Mouse (Mus musculus): ENCODE measurements around the gene Tubg1. TPM values are rescaled to one million over a fixed set of nuclear protein-coding genes. Genes with fewer than 3 reads are reported as not detected.
A peak's percentile ranks its signal among the peaks of the same experiment; 100 is the strongest.
"Not testable (repeated sequence)": the region's sequence is repeated elsewhere in the genome, so short reads cannot be mapped to it uniquely, and the experiment has no call there.

Tubg1 gene
- total RNA-seq, 2 experiments from 2014 or later, result 22.0 to 30.2 TPM

DNA sequence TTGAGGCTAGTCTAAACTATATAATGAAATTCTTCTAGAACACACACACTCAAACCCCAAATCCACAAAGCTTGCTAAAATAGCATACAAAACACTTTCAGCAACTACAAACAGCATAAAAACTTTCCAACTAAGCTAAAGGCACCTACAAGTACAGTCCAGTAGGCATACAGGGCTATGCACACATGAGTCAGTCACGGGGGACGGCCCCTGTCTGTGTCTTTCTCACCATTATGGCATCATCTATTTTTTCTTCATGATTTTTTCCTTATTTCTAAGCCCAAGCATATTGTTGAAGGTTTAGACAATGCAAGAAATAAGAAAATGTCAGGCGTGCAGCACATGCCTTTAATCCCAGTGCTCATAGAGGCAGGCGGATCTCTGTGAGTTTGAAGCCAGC is 8.6 kb upstream of the Tubg1 start:
- TF ChIP-seq CTCF (IDR thresholded peaks at IDR 0.05), result no peak
- Histone ChIP-seq H3K4me3 (no peak overlapping the region), H3K27ac (no peak overlapping the region)
- intact Hi-C loops (cut with DNase I), result no loop called here
- DNase-seq, result no peak

- intact Hi-C loops (cut with DNase I), result no loop called here
- H3K27ac ChIP-seq, result no peak overlapping the region
- no peak for TF ChIP-seq CTCF (IDR thresholded peaks at IDR 0.05)
- H3K4me3 ChIP-seq, result no peak overlapping the region
- DNase-seq, result no peak
These were observed 7.6 kb upstream of the Tubg1 start for GRCm38 (mm10) chr11:101112186-101112585.

DNA sequence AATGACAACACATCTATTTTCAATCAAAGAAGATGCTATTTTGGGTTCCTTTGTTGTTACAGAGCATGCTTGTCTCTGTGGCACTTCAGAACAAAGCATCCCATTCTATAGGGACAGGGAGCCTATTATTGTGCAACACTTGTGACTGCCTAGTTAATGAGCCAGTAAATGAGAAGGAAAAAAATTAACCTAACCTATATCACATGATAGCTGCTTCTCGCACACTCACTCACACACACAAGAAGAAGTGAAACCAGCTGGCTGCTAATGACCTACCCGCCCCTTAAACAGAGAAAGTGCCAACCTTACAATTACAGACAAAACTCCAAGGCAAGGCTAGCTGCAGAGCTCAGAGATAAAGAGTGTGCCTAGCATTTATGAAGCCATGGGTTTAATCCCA is 4.2 kb upstream of the Tubg1 start:
- no peak overlapping the region for H3K27ac ChIP-seq
- no peak for TF ChIP-seq CTCF (IDR thresholded peaks at IDR 0.05)

DNA sequence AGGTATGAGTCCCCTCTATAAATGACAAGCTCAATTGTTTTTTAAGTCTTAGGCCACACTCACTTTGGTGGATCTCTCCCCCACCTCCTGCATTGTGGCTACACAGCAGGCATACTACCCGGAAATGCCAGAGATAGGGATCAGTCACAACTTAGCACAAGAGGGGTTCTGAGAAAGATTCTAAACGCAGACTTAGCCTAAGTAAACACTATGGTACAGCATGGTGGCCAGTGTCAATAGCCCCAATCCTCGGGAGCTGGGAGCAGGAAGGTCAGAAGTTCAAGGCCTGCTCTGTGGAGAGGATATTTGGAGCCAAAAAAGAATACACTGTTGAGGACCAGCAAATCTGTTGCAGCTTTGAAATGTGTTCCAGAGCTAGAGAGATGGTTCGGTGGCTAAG is 1.6 kb upstream of the Tubg1 start:
- H3K4me3 ChIP-seq, result peak overlapping the region; percentile 99
- DNase-seq, result no peak
- intact Hi-C loops (cut with DNase I), result loop anchor here (2.0 kb wide), 1 partner anchor 55 kb away; no protein-coding TSS in a partner anchor
- H3K27ac ChIP-seq, result peak overlapping the region; percentile 91; the same call in 1 of the 2 replicates
- no peak for TF ChIP-seq CTCF (IDR thresholded peaks at IDR 0.05)

More for the DNA sequence above, 4.2 kb upstream of the Tubg1 start:
- intact Hi-C loops (cut with DNase I), result no loop called here
- no peak for DNase-seq
- no peak overlapping the region for H3K4me3 ChIP-seq

- intact Hi-C loops (cut with DNase I), result loop anchor here (2.0 kb wide), 1 partner anchor 54 kb away; no protein-coding TSS in a partner anchor
- H3K4me3 ChIP-seq, result peak overlapping the region; percentile 99
- no peak for DNase-seq
- peak; percentile 53 for TF ChIP-seq CTCF (IDR thresholded peaks at IDR 0.05)
- H3K27ac ChIP-seq, result peak overlapping the region; percentile 91
These were observed 492 bp upstream of the Tubg1 start for GRCm38 (mm10) chr11:101119131-101119760.

DNA sequence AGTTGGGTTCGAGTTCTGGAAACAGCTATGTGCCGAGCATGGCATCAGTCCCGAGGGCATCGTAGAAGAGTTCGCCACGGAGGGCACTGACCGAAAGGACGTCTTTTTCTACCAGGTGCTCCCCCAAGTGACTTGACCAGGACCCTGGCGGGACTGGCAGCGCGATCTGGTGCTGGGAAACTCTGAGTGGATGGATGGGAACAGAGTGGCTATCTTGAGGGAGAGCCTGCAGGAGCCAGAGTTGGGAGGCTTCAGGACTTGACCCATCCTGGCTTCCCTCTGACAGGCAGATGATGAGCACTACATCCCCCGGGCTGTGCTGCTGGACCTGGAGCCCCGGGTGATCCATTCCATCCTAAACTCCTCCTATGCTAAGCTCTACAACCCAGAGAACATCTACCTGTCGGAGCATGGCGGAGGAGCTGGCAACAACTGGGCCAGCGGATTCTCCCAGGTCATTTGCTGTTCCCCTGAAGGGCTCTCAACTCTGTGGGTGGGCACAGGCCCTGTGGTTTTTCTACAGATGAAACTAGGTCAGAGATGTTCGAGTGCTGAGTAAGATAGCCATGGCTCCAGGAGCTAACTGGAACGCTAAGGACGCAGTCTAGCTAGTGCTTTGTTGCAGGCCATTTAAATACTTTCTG is 929 bp downstream of the Tubg1 start:
- DNase-seq, result no peak
- intact Hi-C loops (cut with DNase I), result no loop called here

GRCm38 (mm10) chr11:101124494-101124893 is 4.8 kb downstream of the Tubg1 start:
- H3K27ac ChIP-seq; H3K4me3 ChIP-seq; intact Hi-C loops (cut with DNase I); DNase-seq: not testable (repeated sequence)

More for the DNA sequence above, 929 bp downstream of the Tubg1 start:
- Histone ChIP-seq H3K4me3 (peak overlapping the region; percentile 99), H3K27ac (peak overlapping the region; percentile 91)
- no peak for TF ChIP-seq CTCF (IDR thresholded peaks at IDR 0.05)

- H3K27ac ChIP-seq; intact Hi-C loops (cut with DNase I); DNase-seq; H3K4me3 ChIP-seq: not testable (repeated sequence)
These were observed 5.3 kb downstream of the Tubg1 start for GRCm38 (mm10) chr11:101125008-101125407.

GRCm38 (mm10) chr11:101127075-101127474 is 7.3 kb downstream of the Tubg1 start:
- Histone ChIP-seq H3K27ac (0 out of 2 replicates have a peak overlapping the region, but pooled peaks have one; percentile 8), H3K4me3 (no peak overlapping the region)
- TF ChIP-seq CTCF (IDR thresholded peaks at IDR 0.05), result peak; percentile 29; the same call in 1 of the 2 replicates
- intact Hi-C loops (cut with DNase I), result no loop called here
- peak; percentile 44 for DNase-seq

DNA sequence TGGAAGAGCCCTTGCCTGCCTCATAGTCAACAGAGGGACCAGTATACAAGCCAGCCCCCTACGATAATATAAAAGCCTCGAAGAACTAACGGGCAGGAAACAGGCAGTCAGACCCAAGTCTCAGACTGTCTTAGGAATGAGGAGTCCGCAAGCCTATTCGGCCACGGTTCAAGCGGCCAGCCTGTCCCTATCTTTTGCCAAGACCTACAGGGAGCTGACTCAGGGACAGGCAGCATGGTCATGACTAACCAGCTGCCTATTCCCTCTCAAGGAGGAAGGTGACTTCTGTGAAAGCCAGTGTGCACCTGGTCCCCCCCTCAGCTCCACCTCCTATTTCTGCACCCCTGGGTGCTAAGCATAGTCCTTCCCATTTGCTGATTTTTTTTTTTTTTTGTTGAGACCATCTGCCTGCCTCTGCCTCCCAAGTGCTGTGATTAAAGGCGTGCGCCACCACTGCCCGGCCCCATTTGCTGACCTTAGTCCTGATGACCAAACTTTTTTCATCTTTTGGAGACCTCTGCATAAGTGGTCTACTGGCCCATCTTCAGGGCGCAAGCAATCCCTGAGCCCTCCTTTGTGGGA is 9.3 kb downstream of the Tubg1 start:
- DNase-seq, result peak; percentile 79

GRCm38 (mm10) chr11:101130056-101130756 is 10.5 kb downstream of the Tubg1 start:
- TF ChIP-seq CTCF (IDR thresholded peaks at IDR 0.05), result no peak
- peak overlapping the region; percentile 92 for H3K27ac ChIP-seq
- intact Hi-C loops (cut with DNase I), result loop anchor here (2.0 kb wide), 1 partner anchor 39 kb away; no protein-coding TSS in a partner anchor
- DNase-seq, result peak; percentile 93
- peak overlapping the region; percentile 41 for H3K4me3 ChIP-seq

More for the DNA sequence above, 9.3 kb downstream of the Tubg1 start:
- Histone ChIP-seq H3K27ac (peak overlapping the region; percentile 92), H3K4me3 (peak overlapping the region; percentile 40)
- TF ChIP-seq CTCF (IDR thresholded peaks at IDR 0.05), result no peak
- intact Hi-C loops (cut with DNase I), result no loop called here

DNA sequence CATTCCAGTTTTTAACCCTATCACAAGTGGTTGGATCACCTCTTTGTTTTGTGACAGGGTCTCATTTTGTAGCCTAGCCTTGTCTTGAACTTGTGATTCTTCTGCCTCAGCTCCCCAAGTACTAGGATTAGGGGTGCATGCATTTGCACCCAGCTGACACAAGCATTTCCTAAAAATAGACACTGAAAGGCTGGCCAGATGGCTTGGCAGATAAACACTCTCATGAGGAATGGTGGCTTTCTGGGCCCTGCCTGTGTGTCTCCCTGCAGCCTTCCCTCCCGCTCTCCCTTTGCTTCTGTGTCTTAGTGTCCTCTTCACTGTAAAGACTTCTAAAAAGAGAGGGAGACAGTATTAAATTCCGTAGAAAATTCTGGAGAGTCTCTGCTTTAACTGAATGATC is 11.4 kb downstream of the Tubg1 start:
- intact Hi-C loops (cut with DNase I), result loop anchor here (2.0 kb wide), 1 partner anchor 38 kb away; no protein-coding TSS in a partner anchor
- no peak for TF ChIP-seq CTCF (IDR thresholded peaks at IDR 0.05)
- peak; percentile 54 for DNase-seq
- H3K4me3 ChIP-seq, result no peak overlapping the region; the same call in 1 of the 2 replicates
- H3K27ac ChIP-seq, result peak overlapping the region; percentile 92
